Mouse (Mus musculus) megakaryocyte progenitor cell, adult 5-6 weeks (primary cell): ENCODE results near the gene Myh2. TPM values are rescaled to one million over a fixed set of nuclear protein-coding genes. Genes with fewer than 3 reads are reported as not detected.

Source experiments
- ATAC-seq: replicated peaks from 2 replicates; pipeline ENCODE4 v1.8.0; 2016; ENCODE audit warnings: mild to moderate bottlenecking, moderate TSS enrichment, inconsistent platforms; ENCODE audit not compliant: poor library complexity
- total RNA-seq, 2 experiments: library from RNA; stranded (forward) in 1 of 2; stranded (reverse) in 1 of 2; fragments of 157-497, 149-512 nt in 1 of 2; fragments of 200-1000 nt in 1 of 2; gene quantifications; 2 replicates each; pipeline versions ENCODE4 v1.2.3 to v1.2.4; 2015 to 2017

Gene Myh2
- total RNA-seq (2015) = not detected in 2 replicates
- total RNA-seq (2017) = not detected in 2 replicates

DNA sequence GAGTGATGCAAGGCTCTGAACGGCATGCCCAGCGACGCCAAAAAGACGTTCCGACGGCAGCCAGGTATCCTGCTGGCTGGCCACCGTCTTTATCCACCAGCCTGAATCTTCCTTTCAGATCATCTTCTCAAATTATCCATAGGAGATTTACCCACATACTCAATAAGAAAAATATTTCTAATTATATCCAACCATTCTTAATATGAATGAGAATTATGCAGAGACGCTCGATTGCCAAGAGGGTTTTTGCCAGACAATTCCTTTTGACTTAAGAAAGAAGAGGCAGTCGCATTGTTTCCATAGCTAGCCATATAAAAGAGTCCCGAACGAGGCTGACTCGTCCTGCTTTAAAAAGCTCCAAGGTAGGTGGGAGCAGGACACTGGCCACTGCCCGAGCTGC, at the start of gene Myh2:
TSS of gene Myh2 (plus strand) at position 301 of the 400 bp plus-strand sequence.
- ATAC-seq = no peak

- ATAC-seq = no peak
Observed at GRCm38 (mm10) chr11:67124943-67125342, 45.9 kb upstream of the Myh2 start.

- ATAC-seq = no peak
Observed at GRCm38 (mm10) chr11:67125361-67125760, 45.5 kb upstream of the Myh2 start.

GRCm38 (mm10) chr11:67133526-67133925, 37.3 kb upstream of the Myh2 start:
- no peak for ATAC-seq

GRCm38 (mm10) chr11:67134654-67135053, 36.2 kb upstream of the Myh2 start:
- no peak for ATAC-seq

DNA sequence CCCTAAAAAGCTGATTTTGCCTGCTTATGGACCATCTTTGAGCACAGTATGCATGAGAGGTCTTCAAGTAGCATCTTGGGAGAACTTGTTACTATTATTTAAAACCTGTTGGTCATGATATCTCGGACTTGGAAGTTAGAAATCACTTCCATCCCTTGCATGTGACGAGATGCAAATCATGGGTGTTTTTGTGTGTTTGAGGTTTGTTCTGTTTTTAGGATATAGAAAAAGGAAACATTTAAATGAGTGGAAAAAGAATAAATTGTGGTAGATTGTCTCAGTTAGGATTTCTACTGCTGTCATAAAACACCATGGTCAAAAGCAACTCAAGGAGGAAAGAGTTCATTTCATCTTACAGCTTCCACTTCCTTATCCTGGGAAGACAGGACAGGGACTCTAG, 35.3 kb upstream of the Myh2 start:
- no peak for ATAC-seq

DNA sequence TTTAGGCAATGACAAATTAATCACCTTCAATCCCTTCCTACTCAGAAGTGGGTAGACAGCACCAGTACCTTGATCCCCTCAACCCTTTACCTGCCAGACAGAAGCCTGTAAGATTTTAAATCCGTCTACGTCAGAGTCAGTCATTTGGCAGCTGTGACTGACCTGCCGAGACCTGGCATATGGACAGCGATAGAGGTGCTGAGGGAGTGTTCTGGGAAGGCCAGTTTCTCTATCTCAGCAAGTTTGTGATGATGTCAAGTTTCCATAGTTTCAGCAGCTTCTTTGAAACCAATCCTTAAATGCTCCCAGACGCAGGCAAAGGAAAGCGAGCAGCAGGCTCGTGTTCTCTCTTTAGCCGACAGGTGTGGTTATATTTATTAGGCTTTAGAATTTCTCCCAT, 31.3 kb upstream of the Myh2 start:
- no peak for ATAC-seq

DNA sequence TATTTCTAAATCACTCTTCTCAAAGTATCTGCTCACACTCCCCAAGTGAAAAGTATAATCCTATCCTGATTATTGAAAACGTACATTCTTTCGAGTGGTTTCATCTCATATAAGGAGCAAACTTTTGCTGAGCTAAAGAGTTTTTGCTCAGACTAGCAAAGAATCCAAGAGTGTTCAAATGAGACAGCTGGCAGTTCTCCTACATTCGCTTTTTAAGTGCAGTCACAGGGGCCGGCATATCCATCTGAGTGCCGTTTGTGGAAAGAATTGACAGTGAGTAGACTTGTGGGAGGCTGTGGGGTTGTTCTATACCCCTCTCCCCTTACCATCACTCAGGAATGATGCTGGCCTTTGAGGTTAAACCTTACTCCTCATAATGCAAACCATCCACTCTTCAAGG, 30.7 kb upstream of the Myh2 start:
- no peak for ATAC-seq

- no peak for ATAC-seq
Observed at GRCm38 (mm10) chr11:67141031-67141430, 29.8 kb upstream of the Myh2 start.

DNA sequence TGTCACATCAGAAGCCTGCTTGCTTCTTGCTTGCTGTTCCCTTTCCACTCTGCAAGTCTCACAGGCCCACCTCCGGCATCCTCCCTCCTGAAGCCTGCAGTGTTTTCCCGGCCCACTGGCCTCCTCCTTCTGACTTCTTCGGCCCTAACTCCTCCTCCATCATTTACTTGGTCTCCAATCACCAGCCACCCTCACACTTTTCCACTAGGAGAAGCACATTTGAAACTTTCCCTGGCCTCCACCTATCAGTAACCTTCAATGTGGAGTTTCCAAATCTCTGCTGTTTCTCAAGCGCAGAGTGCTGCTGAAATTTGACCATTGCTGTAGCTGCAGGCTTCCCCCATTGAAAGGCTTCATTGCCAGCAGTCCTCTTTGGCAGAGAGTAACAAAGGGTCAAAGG, 28.8 kb upstream of the Myh2 start:
- ATAC-seq = no peak

GRCm38 (mm10) chr11:67143065-67143464, 27.8 kb upstream of the Myh2 start:
- ATAC-seq = no peak

DNA sequence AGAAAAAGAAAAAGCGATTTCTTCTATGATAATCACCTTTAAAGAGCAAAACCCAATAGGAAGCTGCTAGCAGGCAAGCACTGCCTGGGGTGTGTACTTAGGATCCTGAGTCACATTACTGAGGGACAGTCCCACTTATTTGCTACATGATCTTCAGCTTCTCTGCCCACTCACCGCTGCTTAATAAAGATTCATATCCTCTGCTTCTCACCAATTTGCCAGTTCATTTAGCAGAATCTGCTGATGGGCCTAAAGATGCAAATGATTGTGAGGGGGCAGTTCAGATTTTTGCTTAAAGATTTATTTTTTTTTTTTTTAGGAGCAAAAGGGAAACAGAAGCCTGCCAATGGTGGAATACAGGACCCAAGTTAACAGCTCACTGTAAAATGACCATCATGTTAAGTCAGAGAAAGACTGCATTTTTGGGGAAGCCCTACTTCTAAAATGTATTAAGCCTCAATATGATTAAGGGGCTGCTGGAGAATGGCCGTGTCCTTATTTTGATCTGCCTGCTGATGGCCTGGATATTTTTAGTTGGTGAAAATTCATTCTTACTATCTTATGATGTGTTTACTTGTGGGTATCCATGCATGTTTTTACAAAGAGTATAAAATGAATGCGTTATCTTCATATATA, 26.8 kb upstream of the Myh2 start:
- ATAC-seq = no peak

- ATAC-seq = no peak; the same call in 1 of the 2 replicates
Observed at GRCm38 (mm10) chr11:67144559-67145265, 26.1 kb upstream of the Myh2 start.

DNA sequence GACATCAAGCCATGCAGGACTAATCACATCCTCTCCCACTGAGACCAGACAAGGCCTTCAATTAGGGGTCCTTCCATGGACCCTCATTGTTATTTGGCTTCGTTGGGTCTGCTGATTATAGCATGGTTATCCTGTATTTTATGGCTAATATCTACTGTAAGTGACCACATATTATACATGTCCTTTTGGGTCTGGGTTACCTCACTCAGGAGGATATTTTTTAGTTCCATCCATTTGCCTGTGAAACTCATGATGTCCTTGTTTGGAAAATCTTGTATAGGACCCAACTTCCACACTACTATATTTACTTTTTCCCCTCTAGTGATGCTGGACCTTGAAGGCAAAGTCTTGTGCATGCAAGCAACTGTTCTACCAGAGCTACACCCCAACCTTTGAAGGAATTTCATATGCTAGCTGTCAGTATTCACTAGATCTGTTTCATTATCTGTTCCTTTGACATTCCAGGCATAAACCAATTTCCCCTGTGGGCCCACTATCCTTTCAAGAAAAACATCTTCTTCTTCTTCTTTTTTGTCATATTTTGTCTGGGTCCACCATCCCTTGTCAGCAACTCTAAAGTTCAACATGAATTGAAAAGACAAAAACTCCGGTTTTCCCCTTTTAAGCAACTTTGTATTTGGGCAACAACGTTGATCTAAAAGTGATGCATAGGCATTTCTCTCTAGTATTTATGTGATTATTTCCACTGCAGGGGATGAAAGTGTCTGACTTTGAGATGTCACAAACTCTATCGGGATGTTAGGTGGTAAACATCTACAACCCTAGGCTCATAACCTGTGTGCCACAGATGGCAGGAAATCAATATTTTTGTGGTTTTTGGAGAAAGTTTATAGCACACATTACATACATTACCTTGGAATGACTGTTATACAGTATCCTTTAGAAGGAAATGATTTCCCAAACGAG, 25.1 kb upstream of the Myh2 start:
- no peak for ATAC-seq

DNA sequence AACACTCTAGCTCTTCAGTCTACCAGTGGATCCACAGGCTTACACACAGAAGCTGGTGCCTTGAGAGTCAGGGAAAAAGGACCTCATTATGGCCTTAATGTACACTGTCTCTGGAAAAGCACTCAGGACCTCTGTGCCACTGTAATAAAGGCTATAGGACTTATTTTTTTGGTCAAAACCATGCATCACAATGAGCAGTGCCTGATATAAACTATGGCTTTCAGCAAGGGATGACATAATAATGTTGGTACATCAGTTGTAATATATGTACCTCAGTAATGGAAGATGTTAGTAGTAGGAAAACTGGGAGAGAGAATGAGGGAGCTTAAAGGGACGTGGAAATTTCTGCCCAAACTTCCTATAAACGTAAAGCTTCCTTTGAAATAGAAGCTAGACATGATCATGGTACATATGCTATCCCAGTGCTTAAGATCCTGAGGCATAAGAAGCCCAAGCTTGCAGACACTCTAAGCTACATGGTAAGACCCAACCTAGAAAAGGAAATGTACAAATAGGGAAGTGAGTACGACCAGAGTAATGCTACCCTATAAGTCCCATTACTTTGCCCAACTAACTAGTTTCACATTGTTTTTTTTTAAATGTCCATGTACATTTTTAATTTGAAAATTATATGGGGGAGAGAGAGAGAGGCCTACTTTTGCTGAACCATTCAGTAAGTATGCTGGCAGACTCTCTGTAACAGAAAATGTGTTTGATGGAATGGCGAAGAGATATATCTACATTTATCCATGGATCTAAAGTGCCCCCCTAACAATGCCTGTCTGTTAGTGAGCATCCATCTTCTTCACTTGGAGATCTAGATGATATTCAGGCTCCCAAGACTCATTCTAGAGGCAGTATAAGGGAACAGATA, 24.2 kb upstream of the Myh2 start:
- ATAC-seq = no peak

GRCm38 (mm10) chr11:67147283-67147921, 23.4 kb upstream of the Myh2 start:
- ATAC-seq = no peak

DNA sequence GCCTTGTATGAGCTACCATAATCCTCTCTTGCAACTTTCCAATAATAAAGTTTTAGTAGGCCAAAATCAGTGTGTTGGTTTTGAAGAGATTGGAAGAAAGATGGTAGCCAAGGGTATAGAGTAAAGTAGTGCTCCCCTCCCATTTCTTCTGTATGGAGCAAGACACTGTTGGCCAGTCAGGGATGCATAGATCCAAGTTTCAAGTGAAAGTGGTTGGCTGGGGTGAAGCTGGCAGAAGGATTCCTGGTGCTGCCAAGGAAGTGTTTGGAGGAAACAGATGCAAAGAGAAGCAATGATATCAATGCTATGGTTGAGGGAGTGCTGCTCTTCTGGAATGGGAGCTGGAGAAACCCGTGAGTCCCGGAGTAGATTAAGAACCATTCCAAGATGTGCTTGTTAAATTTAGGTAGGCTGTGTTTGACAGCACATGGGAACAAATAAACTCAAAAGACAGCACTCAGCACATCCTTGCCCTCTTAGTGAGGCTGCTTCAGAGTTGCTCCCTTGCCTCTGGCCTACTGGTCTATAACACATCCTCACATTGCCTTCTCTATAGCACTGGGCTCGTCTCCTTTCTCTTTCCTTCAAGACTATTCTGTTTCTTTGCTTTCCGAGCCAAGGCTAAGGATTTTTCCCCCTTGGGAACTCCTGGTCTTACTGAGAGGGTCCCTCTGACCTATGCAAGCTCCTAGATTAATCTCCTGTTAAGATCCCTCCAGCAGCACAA, 22.4 kb upstream of the Myh2 start:
- ATAC-seq = no peak

GRCm38 (mm10) chr11:67150237-67150636, 20.6 kb upstream of the Myh2 start:
- ATAC-seq = no peak

DNA sequence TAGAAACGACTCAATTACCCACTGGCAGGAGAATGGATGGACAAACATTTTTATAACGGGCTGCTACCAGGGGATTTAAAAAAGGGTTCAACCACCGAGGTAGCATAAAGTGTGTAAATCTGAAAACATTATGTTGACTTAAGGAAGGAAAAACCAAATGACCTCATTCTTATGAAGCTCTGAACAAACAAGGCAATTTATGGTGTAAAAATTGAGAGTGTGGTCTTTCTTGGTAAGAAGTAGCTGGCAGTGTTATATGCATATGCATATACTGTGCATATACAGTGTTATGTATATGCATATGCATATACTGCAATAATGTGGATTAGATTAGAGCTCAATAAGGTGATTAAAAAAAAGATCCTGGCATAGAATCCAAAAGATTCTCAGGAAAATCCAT, 19.7 kb upstream of the Myh2 start:
- no peak for ATAC-seq
